ENCODE assay signal across 8 mouse cellular contexts in genomic region chr12:27139683-27140334, GRCm38 (mm10).
DNase-seq lines count a peak whose midpoint lies in the region; ATAC-seq and TF ChIP-seq lines count a peak whose summit lies in the region.
"Had no signal": no experiment of that assay in that cellular context is flagged by ENCODE, and none has a peak within 500 bp of the region (broad histone marks: within the 10 kb centered on the region; RNA-seq: fewer than 3 reads in every experiment).

No protein-coding gene starts in this region.

- H3K4me1 ChIP-seq in lung, embryonic 15.5 days, result peaks cover 25% of the 10 kb centered on the region
- peaks cover 60% of the 10 kb centered on the region for H3K4me1 ChIP-seq in forebrain, embryonic 12.5 days
- peaks cover 47% of the 10 kb centered on the region for H3K4me1 ChIP-seq in limb, embryonic 14.5 days (ENCODE audit: control insufficient read depth, insufficient read depth, low read length)
- no peaks in the 10 kb centered on the region for H3K4me1 ChIP-seq in heart, adult 2 months (ENCODE audit: control insufficient read depth, insufficient read depth, low read length)

- H3K4me2 ChIP-seq in lung, embryonic 15.5 days, result no peak overlapping the region
- peak overlapping the region; percentile 39 for H3K4me2 ChIP-seq in forebrain, embryonic 12.5 days
- no peak overlapping the region for H3K4me2 ChIP-seq in limb, embryonic 14.5 days (replicated peaks; ENCODE audit: low read depth, low read length, severe bottlenecking)

- TF ChIP-seq EP300 in heart, adult 2 months (IDR thresholded peaks at IDR 0.05; ENCODE audit: insufficient read depth, low read depth, low read length), result no peak

- no peaks in the 10 kb centered on the region for H3K79me2 ChIP-seq in heart, adult 2 months (replicated peaks; ENCODE audit: control insufficient read depth, insufficient read depth, low read length)

- H3K9ac ChIP-seq in lung, embryonic 15.5 days, result no peak overlapping the region
- peak overlapping the region; percentile 45 for H3K9ac ChIP-seq in forebrain, embryonic 12.5 days
- no peak overlapping the region for H3K9ac ChIP-seq in limb, embryonic 14.5 days (ENCODE audit: low read depth, low read length, severe bottlenecking)
- H3K9ac ChIP-seq in heart, adult 2 months (ENCODE audit: low read depth, low read length), result no peak overlapping the region

- intact Hi-C loops in heart, adult 2 months (cut with DNase I), result no loop called here

- H3K27me3 ChIP-seq in lung, embryonic 15.5 days, result no peaks in the 10 kb centered on the region
- H3K27me3 ChIP-seq in forebrain, embryonic 12.5 days, result peaks cover 4% of the 10 kb centered on the region; the same call in 1 of the 2 replicates
- no peaks in the 10 kb centered on the region for H3K27me3 ChIP-seq in limb, embryonic 14.5 days (ENCODE audit: control insufficient read depth, insufficient read depth, low read length)
- no peaks in the 10 kb centered on the region for H3K27me3 ChIP-seq in heart, adult 2 months (ENCODE audit: control insufficient read depth, insufficient read depth, low read length)

- no peak overlapping the region for H3K4me3 ChIP-seq in lung, embryonic 15.5 days
- 0 out of 2 replicates have a peak overlapping the region, but pooled peaks have one; percentile 5 for H3K4me3 ChIP-seq in forebrain, embryonic 12.5 days (replicated peaks)
- H3K4me3 ChIP-seq in limb, embryonic 14.5 days (replicated peaks; ENCODE audit: low read length), result no peak overlapping the region
- H3K4me3 ChIP-seq in heart, adult 2 months, result no peak overlapping the region

- no peak for TF ChIP-seq POLR2A in limb, embryonic 14.5 days (IDR thresholded peaks at IDR 0.05; ENCODE audit: borderline replicate concordance, extremely low read depth, insufficient read depth, insufficient read length)
- no peak for TF ChIP-seq POLR2A in heart, adult 2 months (IDR thresholded peaks at IDR 0.05; ENCODE audit: insufficient read depth, low read depth, low read length)

- H3K9me3 ChIP-seq in lung, embryonic 15.5 days, result no peaks in the 10 kb centered on the region
- no peaks in the 10 kb centered on the region for H3K9me3 ChIP-seq in forebrain, embryonic 12.5 days
- no peaks in the 10 kb centered on the region for H3K9me3 ChIP-seq in limb, embryonic 14.5 days (ENCODE audit: control insufficient read depth, low read length)

- no peak overlapping the region for H3K27ac ChIP-seq in lung, embryonic 15.5 days
- H3K27ac ChIP-seq in forebrain, embryonic 12.5 days, result peak overlapping the region; percentile 96
- H3K27ac ChIP-seq in limb, embryonic 14.5 days (replicated peaks; ENCODE audit: low read depth, low read length), result peak overlapping the region; percentile 52
- no peak overlapping the region for H3K27ac ChIP-seq in heart, adult 2 months

- no peak for DNase-seq in lung, postnatal 25 days (ENCODE audit: low spot score)
- DNase-seq in limb, embryonic 14.5 days (ENCODE audit: low spot score), result no peak
- DNase-seq in yolk sac, embryonic 10.5 days (ENCODE audit: low spot score), result peak; percentile 33
- DNase-seq in gastrocnemius, postnatal 25 days, result no peak
- DNase-seq in heart, adult 2 months, result no peak
- DNase-seq: layer of hippocampus, postnatal 36 days had no signal

- 41% methylated on average over 12 of the region's 13 CpGs for WGBS in lung, embryonic 15.5 days
- WGBS in forebrain, embryonic 12.5 days, result 14% methylated on average over 13 of the region's 13 CpGs
- 34% methylated on average over 13 of the region's 13 CpGs for WGBS in limb, embryonic 14.5 days
- WGBS in heart, adult 2 months, result 55% methylated on average over 13 of the region's 13 CpGs

- peak; percentile 54; the same call in 1 of the 2 replicates for ATAC-seq in lung, embryonic 15.5 days (ENCODE audit: borderline replicate concordance, extremely low read depth, low FRiP score, low TSS enrichment)
- peak; percentile 67 for ATAC-seq in forebrain, embryonic 12.5 days (ENCODE audit: low FRiP score)
- ATAC-seq in limb, embryonic 14.5 days (ENCODE audit: low FRiP score, low read depth), result peak; percentile 20; the same call in 1 of the 2 replicates

- H3K36me3 ChIP-seq in lung, embryonic 15.5 days, result no peaks in the 10 kb centered on the region
- no peaks in the 10 kb centered on the region for H3K36me3 ChIP-seq in forebrain, embryonic 12.5 days (replicated peaks)
- H3K36me3 ChIP-seq in limb, embryonic 14.5 days (ENCODE audit: control insufficient read depth, insufficient read depth, low read length), result no peaks in the 10 kb centered on the region
- no peaks in the 10 kb centered on the region for H3K36me3 ChIP-seq in heart, adult 2 months (ENCODE audit: control insufficient read depth, insufficient read depth, low read length)

- TF ChIP-seq CTCF in heart, adult 2 months (IDR thresholded peaks at IDR 0.05), result no peak

Comparison
In these comparisons a context has a peak if more than half of its experiments do, and no peak if none do; other contexts are left out.
1. H3K27ac ChIP-seq: peak in forebrain, embryonic 12.5 days (single experiment) and limb, embryonic 14.5 days (single experiment); none in lung, embryonic 15.5 days (single experiment) and heart, adult 2 months (single experiment).
2. Peak in every context shown above with its lines, with median percentiles within 50 percentile points of each other: ATAC-seq.